Mouse (Mus musculus) embryonic facial prominence, embryonic 15.5 days (tissue): ENCODE data around the gene Ndufv2. TPM values are rescaled to one million over a fixed set of nuclear protein-coding genes. Genes with fewer than 3 reads are reported as not detected.

ENCODE experiments used
- ATAC-seq: fragments of 200-750 bp; cut with Nextera tagmentation; 2 replicates; pipeline ENCODE4 v1.8.0; 2017; ENCODE audit warnings: low read depth, moderate TSS enrichment; ENCODE audit not compliant: insufficient number of reproducible peaks, low FRiP score, low TSS enrichment
- H3K27ac ChIP-seq: fragments of 300-500 bp; sonication (generic); replicated peaks from 2 replicates; pipeline ENCODE4 v1.5.1; 2015; ENCODE audit warnings: mild to moderate bottlenecking, inconsistent platforms
- H3K27me3 ChIP-seq: fragments of 300-500 bp; sonication (generic); 2 replicates; pipeline ENCODE4 v1.6.1; 2015; ENCODE audit warnings: inconsistent platforms
- H3K36me3 ChIP-seq: fragments of 300-500 bp; sonication (generic); 2 replicates; pipeline ENCODE4 v1.6.1; 2015; ENCODE audit warnings: mild to moderate bottlenecking, inconsistent platforms
- H3K4me1 ChIP-seq: fragments of 300-500 bp; sonication (generic); 2 replicates; pipeline ENCODE4 v1.6.1; 2015; ENCODE audit warnings: inconsistent platforms
- H3K4me2 ChIP-seq: fragments of 300-500 bp; sonication (generic); replicated peaks from 2 replicates; pipeline ENCODE4 v1.6.1; 2015; ENCODE audit warnings: mild to moderate bottlenecking, inconsistent platforms
- H3K4me3 ChIP-seq: fragments of 300-500 bp; sonication (generic); replicated peaks from 2 replicates; pipeline ENCODE4 v1.5.1; 2015; ENCODE audit warnings: mild to moderate bottlenecking, inconsistent platforms
- H3K9ac ChIP-seq: fragments of 300-500 bp; sonication (generic); 2 replicates; pipeline ENCODE4 v1.6.1; 2015; ENCODE audit warnings: inconsistent platforms
- H3K9me3 ChIP-seq: fragments of 300-500 bp; sonication (generic); replicated peaks from 2 replicates; pipeline ENCODE4 v1.6.1; 2016; ENCODE audit warnings: inconsistent platforms
- WGBS: fragments of 180-500 bp; shearing (Covaris S2); methylation state at CpG from one replicate; pipeline ENCODE4 v1.1.7; 2015; 5-methylcytosine and 5-hydroxymethylcytosine counted together
- polyA plus RNA-seq: library from polyadenylated mRNA; unstranded; fragments of >200 nt; fragmentation: Nextera tagmentation; extraction: Ambion mirVana; gene quantifications from 2 replicates; pipeline ENCODE4 v1.2.1, GENCODE M21; 2015

Gene Ndufv2
- polyA plus RNA-seq, 1 experiment from 2014 or later = 278 TPM

GRCm38 (mm10) chr17:66110746-66111145, 9.4 kb upstream of the Ndufv2 start:
- H3K9ac ChIP-seq = no peak overlapping the region; the same call in 1 of the 2 replicates
- no peaks in the 10 kb centered on the region for H3K9me3 ChIP-seq
- H3K27ac ChIP-seq = peak overlapping the region; percentile 90
- H3K36me3 ChIP-seq = peaks cover 22% of the 10 kb centered on the region
- peak overlapping the region; percentile 90 for H3K4me3 ChIP-seq
- ATAC-seq = no peak
- WGBS = 32% methylated on average over 6 of the region's 6 CpGs
- H3K4me2 ChIP-seq = peak overlapping the region; percentile 63
- H3K4me1 ChIP-seq = peaks cover 14% of the 10 kb centered on the region
- H3K27me3 ChIP-seq = no peaks in the 10 kb centered on the region

DNA sequence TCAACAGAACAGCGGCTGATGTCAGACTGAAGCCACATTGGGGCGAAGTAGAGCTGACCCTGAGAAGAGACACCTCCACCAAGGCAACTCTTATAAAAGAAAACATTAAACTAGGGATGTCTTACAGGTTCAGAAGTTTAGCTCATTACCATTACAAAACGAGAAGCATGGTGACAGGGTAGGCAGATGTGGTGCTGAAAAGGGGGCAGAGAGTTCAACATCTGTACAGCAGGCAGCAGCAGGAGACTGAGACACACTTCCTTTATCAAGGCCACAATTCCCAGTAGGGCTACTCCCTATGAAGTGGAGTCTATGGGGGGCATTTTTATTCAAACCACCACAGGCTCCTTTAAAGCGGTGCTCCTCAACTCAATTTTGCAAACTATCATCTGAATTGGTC, 6.8 kb upstream of the Ndufv2 start:
- no peaks in the 10 kb centered on the region for H3K36me3 ChIP-seq
- 76% methylated on average over 4 of the region's 4 CpGs for WGBS
- H3K4me3 ChIP-seq = no peak overlapping the region
- no peak overlapping the region for H3K4me2 ChIP-seq
- no peaks in the 10 kb centered on the region for H3K9me3 ChIP-seq
- no peaks in the 10 kb centered on the region for H3K27me3 ChIP-seq
- no peak for ATAC-seq
- no peak overlapping the region for H3K9ac ChIP-seq
- H3K27ac ChIP-seq = no peak overlapping the region
- peaks cover 14% of the 10 kb centered on the region for H3K4me1 ChIP-seq

DNA sequence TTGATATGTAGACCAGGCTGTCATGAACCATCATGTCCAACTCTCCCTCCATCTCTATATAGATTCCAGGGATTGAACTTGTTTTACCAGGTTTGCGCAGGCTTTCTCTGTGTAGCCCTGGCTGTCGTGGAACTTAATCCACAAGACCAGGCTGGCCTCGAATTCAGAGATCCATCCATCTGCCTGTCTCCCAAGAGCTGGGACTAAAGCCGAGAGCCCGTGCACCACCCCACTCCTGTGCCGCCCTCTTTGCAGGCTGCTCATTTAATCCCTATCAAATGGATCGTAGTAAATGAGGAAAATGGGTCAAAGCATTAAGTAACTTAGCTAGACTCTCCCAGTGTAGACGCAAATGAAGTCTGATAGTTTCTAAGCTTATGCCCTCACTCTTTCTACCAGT, 6.1 kb upstream of the Ndufv2 start:
- WGBS = 59% methylated on average over 8 of the region's 8 CpGs
- no peak for ATAC-seq

DNA sequence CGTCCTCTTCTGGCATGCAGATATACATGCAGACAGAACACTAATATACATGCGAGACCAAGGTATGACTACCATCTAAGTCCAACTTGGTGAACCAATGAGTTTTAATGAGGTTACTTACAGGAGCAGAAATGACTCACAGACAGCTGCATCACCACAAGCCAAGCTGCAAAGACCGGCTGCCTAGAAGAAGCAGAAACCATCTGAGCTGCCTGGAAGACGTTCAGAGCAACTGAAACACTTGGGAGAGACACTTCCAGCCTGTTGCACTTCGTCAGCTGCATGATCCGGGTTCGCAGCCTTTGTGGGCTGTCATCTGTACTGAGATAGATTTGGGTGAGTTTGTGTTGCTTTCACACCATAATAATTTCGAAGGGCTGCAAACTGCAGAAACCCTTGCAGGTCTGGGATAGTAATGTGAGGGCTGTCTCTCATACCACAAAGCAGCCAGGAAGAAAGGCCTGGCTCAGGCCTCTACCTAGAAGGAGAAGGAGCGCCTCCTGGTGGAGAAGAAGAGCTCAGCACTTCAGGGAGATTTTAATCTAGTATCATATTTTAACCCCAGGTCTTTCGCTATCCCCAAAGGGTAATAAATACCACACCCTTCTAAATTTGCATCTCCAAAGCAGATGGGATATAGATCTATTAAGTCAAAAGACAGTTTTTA, 5.4 kb upstream of the Ndufv2 start:
- Histone ChIP-seq H3K36me3 (no peaks in the 10 kb centered on the region), H3K27me3 (no peaks in the 10 kb centered on the region), H3K4me2 (no peak overlapping the region), H3K9ac (no peak overlapping the region), H3K4me1 (peaks cover 7% of the 10 kb centered on the region; the same call in 1 of the 2 replicates), H3K27ac (no peak overlapping the region), H3K4me3 (no peak overlapping the region), H3K9me3 (no peaks in the 10 kb centered on the region)
- no peak for ATAC-seq
- 43% methylated on average over 10 of the region's 10 CpGs for WGBS

More for the DNA sequence above, 6.1 kb upstream of the Ndufv2 start:
- H3K4me2 ChIP-seq = no peak overlapping the region
- H3K9me3 ChIP-seq = no peaks in the 10 kb centered on the region
- no peak overlapping the region for H3K27ac ChIP-seq
- no peaks in the 10 kb centered on the region for H3K36me3 ChIP-seq
- H3K27me3 ChIP-seq = no peaks in the 10 kb centered on the region
- no peak overlapping the region for H3K9ac ChIP-seq
- H3K4me1 ChIP-seq = peaks cover 11% of the 10 kb centered on the region
- no peak overlapping the region for H3K4me3 ChIP-seq

DNA sequence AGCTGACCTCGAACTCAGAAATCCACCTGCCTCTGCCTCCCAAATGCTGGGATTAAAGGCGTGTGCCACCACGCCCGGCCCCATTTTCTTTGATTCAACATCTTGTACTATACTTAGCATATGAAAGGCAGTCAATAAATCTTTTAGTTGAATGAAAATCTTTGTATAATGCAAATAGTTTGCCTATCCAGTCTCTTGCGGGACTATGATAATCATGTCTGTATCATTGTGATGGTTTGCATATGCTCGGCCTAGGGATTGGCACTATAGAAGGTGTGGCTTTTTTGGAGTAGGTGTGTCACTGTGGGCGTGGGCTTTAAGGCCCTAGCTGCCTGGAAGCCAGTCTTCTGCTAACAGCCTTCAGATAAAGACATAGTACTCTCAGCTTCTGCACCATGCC, 2.7 kb upstream of the Ndufv2 start:
- no peak overlapping the region for H3K4me3 ChIP-seq
- ATAC-seq = no peak
- H3K27me3 ChIP-seq = no peaks in the 10 kb centered on the region
- no peak overlapping the region for H3K9ac ChIP-seq
- no peak overlapping the region for H3K27ac ChIP-seq
- H3K36me3 ChIP-seq = no peaks in the 10 kb centered on the region
- 84% methylated on average over 7 of the region's 7 CpGs for WGBS
- H3K4me1 ChIP-seq = peaks cover 13% of the 10 kb centered on the region
- no peak overlapping the region for H3K4me2 ChIP-seq
- no peaks in the 10 kb centered on the region for H3K9me3 ChIP-seq

DNA sequence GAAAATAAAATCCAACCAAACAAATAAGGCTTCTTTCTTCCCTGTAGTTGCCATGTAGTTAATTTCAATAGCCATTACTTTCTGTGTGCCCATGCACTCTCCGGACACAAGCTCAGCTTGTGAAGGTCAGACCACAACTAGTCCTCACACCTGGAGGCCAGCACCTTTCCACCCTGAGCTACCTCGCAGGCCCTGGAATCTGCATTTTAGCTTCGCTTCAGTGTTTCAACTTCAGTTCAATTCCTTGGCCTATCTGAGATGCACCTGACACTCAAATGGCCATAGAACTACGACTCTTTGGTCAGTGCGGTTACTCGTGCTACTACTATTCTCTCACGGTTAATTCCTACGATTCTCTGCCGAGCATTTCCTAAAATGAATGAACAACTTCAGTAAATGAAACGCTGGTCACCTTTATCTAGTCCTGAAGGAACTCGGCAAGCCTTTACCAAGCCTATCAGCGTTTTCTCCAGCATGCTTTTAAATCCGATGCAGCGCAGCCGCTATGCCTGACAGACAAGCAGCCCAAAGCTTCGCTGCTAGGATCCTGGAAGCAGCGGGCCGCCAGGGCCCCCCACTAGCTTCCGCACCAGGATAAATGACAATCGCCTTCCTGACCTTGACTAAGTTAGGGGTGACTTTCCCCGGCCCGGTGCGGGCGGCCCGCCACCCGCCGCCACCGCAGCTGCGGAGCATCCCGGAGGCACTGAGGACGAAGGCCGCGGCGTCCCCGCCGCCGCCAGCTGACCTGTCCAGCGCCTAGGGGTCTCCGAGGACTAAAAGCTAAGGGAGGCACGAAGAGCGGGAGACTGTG, 586 bp downstream of the Ndufv2 start:
- no peaks in the 10 kb centered on the region for H3K9me3 ChIP-seq
- H3K27ac ChIP-seq = peak overlapping the region; percentile 93
- 2% methylated on average over 38 of the region's 41 CpGs for WGBS
- no peaks in the 10 kb centered on the region for H3K27me3 ChIP-seq
- H3K9ac ChIP-seq = peak overlapping the region; percentile 96
- peak overlapping the region; percentile 94 for H3K4me3 ChIP-seq
- H3K4me2 ChIP-seq = peak overlapping the region; percentile 89
- peaks cover 13% of the 10 kb centered on the region for H3K4me1 ChIP-seq
- H3K36me3 ChIP-seq = 0 out of 2 replicates have a peak, but pooled peaks cover 5% of the 10 kb centered on the region
- peak; percentile 22 for ATAC-seq

GRCm38 (mm10) chr17:66092664-66093063, 8.7 kb downstream of the Ndufv2 start:
- H3K4me2 ChIP-seq = no peak overlapping the region
- H3K4me1 ChIP-seq = no peaks in the 10 kb centered on the region
- ATAC-seq = no peak
- H3K27ac ChIP-seq = no peak overlapping the region
- no peak overlapping the region for H3K4me3 ChIP-seq
- no peaks in the 10 kb centered on the region for H3K9me3 ChIP-seq
- H3K36me3 ChIP-seq = peaks cover 17% of the 10 kb centered on the region; the same call in 1 of the 2 replicates
- WGBS = 66% methylated on average over 3 of the region's 3 CpGs
- no peaks in the 10 kb centered on the region for H3K27me3 ChIP-seq
- no peak overlapping the region for H3K9ac ChIP-seq

GRCm38 (mm10) chr17:66092065-66092464, 9.3 kb downstream of the Ndufv2 start:
- H3K9ac ChIP-seq = no peak overlapping the region
- no peak for ATAC-seq
- WGBS = 86% methylated on average over 2 of the region's 2 CpGs

DNA sequence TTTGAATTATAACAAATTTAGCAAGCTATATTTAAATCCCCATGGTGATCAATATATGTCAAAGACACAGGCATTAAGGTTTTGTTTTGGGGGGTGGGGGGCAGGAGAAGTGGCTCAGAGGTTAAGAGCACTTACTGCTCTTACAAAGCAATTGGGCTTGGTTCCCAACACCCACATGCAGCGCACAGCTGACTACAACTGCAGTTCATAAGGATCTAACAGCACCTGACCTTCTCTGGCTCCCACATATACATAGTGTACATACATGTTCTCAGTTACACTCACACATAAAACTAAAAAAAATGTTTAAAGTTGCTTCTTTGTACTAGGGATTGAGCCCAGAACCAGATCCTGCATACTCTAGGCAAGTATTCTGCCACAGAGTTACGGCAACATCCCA, 10.0 kb downstream of the Ndufv2 start:
- Histone ChIP-seq H3K27me3 (no peaks in the 10 kb centered on the region), H3K9ac (no peak overlapping the region), H3K27ac (no peak overlapping the region), H3K4me1 (no peaks in the 10 kb centered on the region), H3K9me3 (no peaks in the 10 kb centered on the region), H3K4me2 (no peak overlapping the region), H3K36me3 (peaks cover 23% of the 10 kb centered on the region), H3K4me3 (no peak overlapping the region)
- WGBS = 84% methylated on average over 2 of the region's 2 CpGs
- no peak for ATAC-seq

More at GRCm38 (mm10) chr17:66092065-66092464, 9.3 kb downstream of the Ndufv2 start:
- Histone ChIP-seq H3K4me3 (no peak overlapping the region), H3K9me3 (no peaks in the 10 kb centered on the region), H3K4me1 (no peaks in the 10 kb centered on the region), H3K27me3 (no peaks in the 10 kb centered on the region), H3K36me3 (peaks cover 18% of the 10 kb centered on the region), H3K27ac (no peak overlapping the region), H3K4me2 (no peak overlapping the region)

- no peak for ATAC-seq
Measured at GRCm38 (mm10) chr17:66090251-66090650, 11.1 kb downstream of the Ndufv2 start.

DNA sequence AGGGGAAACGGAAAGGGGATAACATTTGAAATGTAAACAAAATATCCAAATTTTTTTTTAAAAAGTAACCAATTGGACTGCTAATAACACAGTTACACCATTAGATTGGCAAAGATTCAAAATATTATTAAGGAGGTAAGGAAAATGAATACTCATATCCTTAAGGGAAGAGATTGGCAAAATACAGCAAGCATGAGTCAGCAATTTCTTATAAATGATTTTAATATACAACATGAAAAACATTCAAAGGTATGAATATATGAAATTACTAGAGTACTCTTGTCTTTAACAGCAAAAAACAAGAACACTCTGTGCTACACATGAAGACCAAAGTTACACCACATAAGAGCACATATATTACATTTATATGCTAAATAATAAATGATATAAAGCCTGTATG, 16.3 kb downstream of the Ndufv2 start:
- H3K27me3 ChIP-seq = no peaks in the 10 kb centered on the region
- no peaks in the 10 kb centered on the region for H3K9me3 ChIP-seq
- H3K4me3 ChIP-seq = no peak overlapping the region
- H3K9ac ChIP-seq = no peak overlapping the region
- no peak for ATAC-seq
- H3K4me2 ChIP-seq = no peak overlapping the region
- peaks cover 46% of the 10 kb centered on the region for H3K36me3 ChIP-seq
- H3K27ac ChIP-seq = no peak overlapping the region
- WGBS = 91% methylated on average over 1 of the region's 1 CpGs
- no peaks in the 10 kb centered on the region for H3K4me1 ChIP-seq

More at GRCm38 (mm10) chr17:66090251-66090650, 11.1 kb downstream of the Ndufv2 start:
- Histone ChIP-seq H3K27ac (no peak overlapping the region), H3K36me3 (peaks cover 34% of the 10 kb centered on the region), H3K4me3 (no peak overlapping the region), H3K9ac (no peak overlapping the region), H3K27me3 (no peaks in the 10 kb centered on the region), H3K4me1 (no peaks in the 10 kb centered on the region), H3K4me2 (no peak overlapping the region), H3K9me3 (no peaks in the 10 kb centered on the region)
